Mouse (Mus musculus): ENCODE measurements around the gene Top2a. TPM values are rescaled to one million over a fixed set of nuclear protein-coding genes. Genes with fewer than 3 reads are reported as not detected.

Top2a gene
- polyA plus RNA-seq, 1 experiment = 7.1 TPM

DNA sequence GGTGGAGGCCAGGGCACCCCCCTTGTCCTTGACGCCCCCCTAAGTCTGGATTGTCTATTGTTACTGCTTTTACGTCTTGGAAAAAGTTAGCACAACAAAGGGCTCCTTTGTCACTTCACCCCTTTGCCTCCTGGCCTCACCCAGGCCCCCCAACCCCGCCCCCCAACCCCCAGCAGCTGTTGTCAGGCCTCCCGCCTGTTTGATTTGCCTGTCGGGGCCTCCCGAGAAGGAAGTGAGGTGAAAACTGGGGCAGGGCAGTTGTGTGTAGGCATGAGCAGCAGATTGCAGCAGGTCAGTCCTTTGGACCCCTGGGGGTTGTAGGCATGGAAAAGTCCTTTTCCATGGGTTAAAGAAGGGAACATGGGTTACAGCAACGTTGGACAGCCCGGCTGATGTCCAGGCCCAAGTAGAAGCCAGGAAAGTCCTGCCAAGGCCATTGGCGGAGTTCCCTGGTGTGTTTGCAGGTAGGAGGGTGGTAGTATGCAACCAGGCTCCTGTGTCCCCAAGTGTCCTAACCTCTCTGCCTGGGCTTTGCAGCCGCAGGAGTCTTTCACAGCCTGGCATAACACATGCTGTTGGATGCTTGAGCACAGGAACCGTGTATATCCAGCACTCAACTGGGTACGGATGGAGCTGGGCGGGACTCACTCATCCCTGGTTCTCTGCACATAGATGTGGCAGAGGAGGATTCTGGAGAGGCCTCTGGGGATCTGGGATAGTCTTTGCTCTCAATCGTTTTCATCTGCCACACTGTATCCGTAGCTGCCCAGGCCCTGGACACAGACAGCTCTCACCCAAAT is 59.2 kb downstream of the Top2a start:
- no peak for TF ChIP-seq TAL1 (IDR thresholded peaks at IDR 0.05; ENCODE audit: low read length)
- no peak for TF ChIP-seq GATA1 (IDR thresholded peaks at IDR 0.05; ENCODE audit: low read length)
- Histone ChIP-seq H3K4me3 (replicated peaks) (no peak overlapping the region), H3K4me1 (ENCODE audit: control insufficient read depth) (peaks cover 40% of the 10 kb centered on the region), H3K9me3 (ENCODE audit: control insufficient read depth, low read length) (peaks cover 5% of the 10 kb centered on the region; the same call in 1 of the 2 replicates), H3K27me3 (ENCODE audit: control insufficient read depth) (peaks cover 94% of the 10 kb centered on the region), H3K36me3 (ENCODE audit: control insufficient read depth) (peaks cover 9% of the 10 kb centered on the region; the same call in 1 of the 2 replicates)

DNA sequence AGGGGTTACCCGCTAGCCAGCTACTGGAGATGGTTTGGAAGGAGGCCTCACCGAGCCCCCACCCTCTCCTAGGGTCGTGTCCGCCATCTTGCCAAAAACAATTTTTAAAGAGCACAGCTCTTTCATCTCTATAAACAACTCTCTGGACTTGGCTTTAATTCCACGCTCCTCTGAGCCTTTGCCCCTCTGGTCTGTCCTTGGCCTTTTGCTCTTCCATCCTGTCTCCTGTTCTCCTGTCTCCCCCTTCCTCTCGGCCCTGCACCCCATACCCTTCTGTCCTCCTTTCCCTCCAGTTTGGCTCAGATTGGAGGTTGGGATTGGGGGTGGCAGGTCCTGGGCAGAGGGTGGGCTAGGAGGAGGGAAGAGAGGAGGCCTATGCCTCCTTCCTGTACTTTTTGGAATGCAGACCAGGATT is 59.8 kb downstream of the Top2a start:
- peaks cover 95% of the 10 kb centered on the region for H3K27me3 ChIP-seq (ENCODE audit: control insufficient read depth)
- H3K9me3 ChIP-seq (ENCODE audit: control insufficient read depth, low read length) = peaks cover 5% of the 10 kb centered on the region; the same call in 1 of the 2 replicates
- peaks cover 46% of the 10 kb centered on the region for H3K4me1 ChIP-seq (ENCODE audit: control insufficient read depth)
- no peak for TF ChIP-seq TAL1 (IDR thresholded peaks at IDR 0.05; ENCODE audit: low read length)
- TF ChIP-seq GATA1 (IDR thresholded peaks at IDR 0.05; ENCODE audit: low read length) = no peak
- H3K4me3 ChIP-seq (replicated peaks) = no peak overlapping the region
- H3K36me3 ChIP-seq (ENCODE audit: control insufficient read depth) = peaks cover 9% of the 10 kb centered on the region; the same call in 1 of the 2 replicates

GRCm38 (mm10) chr11:98963191-98964021 is 60.6 kb downstream of the Top2a start:
- H3K9me3 ChIP-seq (ENCODE audit: control insufficient read depth, low read length) = peaks cover 5% of the 10 kb centered on the region; the same call in 1 of the 2 replicates
- H3K27me3 ChIP-seq (ENCODE audit: control insufficient read depth) = peaks cover 87% of the 10 kb centered on the region
- peaks cover 9% of the 10 kb centered on the region; the same call in 1 of the 2 replicates for H3K36me3 ChIP-seq (ENCODE audit: control insufficient read depth)
- no peak for TF ChIP-seq TAL1 (IDR thresholded peaks at IDR 0.05; ENCODE audit: low read length)
- TF ChIP-seq GATA1 (IDR thresholded peaks at IDR 0.05; ENCODE audit: low read length) = no peak
- H3K4me1 ChIP-seq (ENCODE audit: control insufficient read depth) = peaks cover 46% of the 10 kb centered on the region
- H3K4me3 ChIP-seq (replicated peaks) = peak overlapping the region; percentile 22

DNA sequence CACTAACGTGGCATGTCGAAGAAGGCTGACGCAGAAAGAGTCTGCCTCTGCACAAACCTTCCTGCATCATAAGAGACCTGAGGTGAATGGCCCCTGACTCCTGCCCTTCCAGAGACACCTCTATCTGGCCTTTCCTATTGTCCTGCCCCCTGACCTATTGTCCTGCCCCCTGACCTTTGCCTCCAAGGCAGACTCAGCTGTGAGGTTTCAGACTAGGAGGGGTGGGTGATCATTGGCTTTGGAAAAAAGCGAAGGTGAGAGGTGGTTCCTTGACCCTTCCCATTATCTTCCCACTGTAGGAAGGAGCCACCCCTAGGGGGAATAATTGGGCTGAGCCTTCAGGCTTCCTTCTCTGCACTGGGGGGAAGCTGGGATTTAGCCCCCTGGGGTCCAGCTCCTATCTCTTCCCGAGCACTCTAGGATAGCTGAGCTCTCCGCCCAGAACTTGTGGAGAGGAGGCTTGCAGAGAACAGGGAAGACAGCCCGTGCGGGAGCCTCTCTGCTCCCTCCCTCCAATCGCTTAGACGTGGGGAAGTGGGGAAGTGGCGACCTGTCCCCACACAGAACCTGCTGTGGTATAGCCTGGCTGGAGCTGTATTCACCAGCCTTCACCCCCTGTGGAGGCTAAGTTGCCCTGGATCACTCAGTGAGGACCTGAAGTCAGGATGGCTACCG is 61.4 kb downstream of the Top2a start:
- H3K36me3 ChIP-seq (ENCODE audit: control insufficient read depth) = peaks cover 7% of the 10 kb centered on the region; the same call in 1 of the 2 replicates
- H3K9me3 ChIP-seq (ENCODE audit: control insufficient read depth, low read length) = peaks cover 5% of the 10 kb centered on the region; the same call in 1 of the 2 replicates
- peaks cover 46% of the 10 kb centered on the region for H3K4me1 ChIP-seq (ENCODE audit: control insufficient read depth)
- H3K27me3 ChIP-seq (ENCODE audit: control insufficient read depth) = peaks cover 83% of the 10 kb centered on the region
- H3K4me3 ChIP-seq (replicated peaks) = no peak overlapping the region
- TF ChIP-seq GATA1 (IDR thresholded peaks at IDR 0.05; ENCODE audit: low read length) (no peak), TAL1 (IDR thresholded peaks at IDR 0.05; ENCODE audit: low read length) (no peak)

DNA sequence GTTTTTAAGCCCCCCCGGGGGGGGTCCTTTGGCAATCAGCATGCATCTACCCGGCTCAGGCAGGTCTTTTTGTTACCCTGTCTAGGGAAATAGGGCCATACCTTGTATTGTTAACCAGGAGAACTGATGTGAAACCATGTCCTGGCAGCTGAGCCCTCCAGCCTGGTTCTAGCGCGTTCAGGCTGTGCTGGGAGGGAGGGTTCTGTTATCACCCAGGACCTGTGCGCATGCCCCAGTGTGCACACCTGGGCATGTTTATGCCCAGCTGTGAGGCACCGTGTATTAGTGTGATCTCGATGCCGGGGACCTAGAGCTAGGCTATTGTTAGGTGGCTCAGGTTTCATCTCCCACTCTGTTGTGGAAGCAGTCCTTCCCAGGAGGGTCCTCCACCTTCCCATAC is 62.2 kb downstream of the Top2a start:
- Histone ChIP-seq H3K27me3 (ENCODE audit: control insufficient read depth) (peaks cover 77% of the 10 kb centered on the region), H3K36me3 (ENCODE audit: control insufficient read depth) (peaks cover 3% of the 10 kb centered on the region; the same call in 1 of the 2 replicates), H3K4me1 (ENCODE audit: control insufficient read depth) (peaks cover 43% of the 10 kb centered on the region), H3K9me3 (ENCODE audit: control insufficient read depth, low read length) (peaks cover 5% of the 10 kb centered on the region; the same call in 1 of the 2 replicates), H3K4me3 (replicated peaks) (peak overlapping the region; percentile 8)
- TF ChIP-seq TAL1 (IDR thresholded peaks at IDR 0.05; ENCODE audit: low read length) (no peak), GATA1 (IDR thresholded peaks at IDR 0.05; ENCODE audit: low read length) (no peak)

DNA sequence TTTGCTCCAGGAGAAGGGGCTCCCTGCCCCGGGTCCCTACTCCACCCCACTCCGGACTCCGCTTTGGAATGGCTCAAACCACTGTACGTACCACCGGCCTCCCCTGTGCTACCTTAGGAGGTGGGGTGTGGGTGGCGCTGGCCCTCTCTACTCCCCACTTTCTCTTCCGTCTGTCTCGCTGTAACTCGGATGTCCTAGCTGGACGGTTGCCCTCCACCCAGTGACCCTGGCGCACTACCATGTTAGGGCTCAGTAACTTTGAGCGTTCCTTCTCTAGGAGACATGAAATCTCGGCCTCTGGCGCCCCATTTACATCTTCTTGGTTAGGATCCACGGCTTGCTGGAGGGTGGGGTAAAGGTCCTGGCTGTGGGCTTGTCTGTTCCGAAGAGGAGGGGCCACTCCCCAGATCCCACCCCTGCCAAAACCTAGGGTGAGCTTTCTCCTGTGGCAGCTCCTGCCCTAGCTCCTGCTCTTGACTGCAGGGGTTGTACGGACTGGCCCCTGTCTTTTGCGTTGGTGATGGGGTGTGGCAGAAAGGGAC is 62.9 kb downstream of the Top2a start:
- no peak for TF ChIP-seq GATA1 (IDR thresholded peaks at IDR 0.05; ENCODE audit: low read length)
- TF ChIP-seq TAL1 (IDR thresholded peaks at IDR 0.05; ENCODE audit: low read length) = no peak
- no peaks in the 10 kb centered on the region for H3K36me3 ChIP-seq (ENCODE audit: control insufficient read depth)
- peaks cover 5% of the 10 kb centered on the region; the same call in 1 of the 2 replicates for H3K9me3 ChIP-seq (ENCODE audit: control insufficient read depth, low read length)
- peaks cover 42% of the 10 kb centered on the region for H3K4me1 ChIP-seq (ENCODE audit: control insufficient read depth)
- peak overlapping the region; percentile 69 for H3K4me3 ChIP-seq (replicated peaks)
- H3K27me3 ChIP-seq (ENCODE audit: control insufficient read depth) = peaks cover 71% of the 10 kb centered on the region

DNA sequence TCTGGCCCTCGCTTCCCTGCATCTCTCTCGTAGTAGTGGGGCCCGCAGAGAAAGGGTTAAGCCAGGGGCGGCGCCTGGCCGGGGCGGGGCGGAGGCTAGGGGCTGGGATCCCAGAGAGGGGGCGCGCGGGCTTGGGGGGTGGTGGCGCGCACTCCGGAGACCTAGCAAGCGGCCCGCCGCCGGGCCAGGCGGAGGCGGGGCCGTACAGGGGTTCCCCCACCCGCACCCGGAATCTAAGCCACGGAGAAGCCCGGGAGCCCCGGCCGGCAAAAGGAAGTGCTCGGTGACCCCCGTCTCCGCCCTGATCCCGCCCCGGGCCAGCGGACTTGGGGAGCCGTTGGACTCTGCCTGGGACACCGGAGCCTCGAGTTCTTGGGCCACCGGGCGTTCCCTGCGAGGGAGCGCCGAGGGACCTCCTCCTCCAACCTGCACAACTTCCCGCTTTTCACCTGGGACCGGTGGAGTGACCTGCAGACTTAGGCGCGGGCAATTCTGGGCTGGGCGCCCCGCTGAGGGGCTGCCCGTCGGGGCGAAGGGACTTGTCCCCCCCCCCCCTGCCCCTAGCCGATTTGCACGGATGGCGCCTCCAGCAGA is 63.6 kb downstream of the Top2a start:
- TF ChIP-seq TAL1 (IDR thresholded peaks at IDR 0.05; ENCODE audit: low read length) = no peak
- TF ChIP-seq GATA1 (IDR thresholded peaks at IDR 0.05; ENCODE audit: low read length) = no peak
- H3K9me3 ChIP-seq (ENCODE audit: control insufficient read depth, low read length) = peaks cover 5% of the 10 kb centered on the region; the same call in 1 of the 2 replicates
- H3K4me3 ChIP-seq (replicated peaks) = peak overlapping the region; percentile 69
- H3K27me3 ChIP-seq (ENCODE audit: control insufficient read depth) = peaks cover 64% of the 10 kb centered on the region
- H3K36me3 ChIP-seq (ENCODE audit: control insufficient read depth) = no peaks in the 10 kb centered on the region
- H3K4me1 ChIP-seq (ENCODE audit: control insufficient read depth) = peaks cover 45% of the 10 kb centered on the region
